Mouse (Mus musculus) kidney, embryonic 16.5 days (tissue): ENCODE data around the gene Mlec. TPM values are rescaled to one million over a fixed set of nuclear protein-coding genes. Genes with fewer than 3 reads are reported as not detected.
"Not testable (repeated sequence)": the region's sequence is repeated elsewhere in the genome, so short reads cannot be mapped to it uniquely, and the experiment has no call there.

Experiments
- ATAC-seq: fragments of 200-750 bp; cut with Nextera tagmentation; 2 replicates; pipeline ENCODE4 v1.8.0; 2017; ENCODE audit warnings: moderate TSS enrichment; ENCODE audit not compliant: low FRiP score, low TSS enrichment
- H3K27ac ChIP-seq: fragments of 300-500 bp; sonication (generic); 2 replicates; pipeline ENCODE4 v1.5.1; 2014; ENCODE audit warnings: low read length
- H3K27me3 ChIP-seq: fragments of 300-500 bp; sonication (generic); 2 replicates; pipeline ENCODE4 v1.6.1; 2014; ENCODE audit warnings: low read length, control low read depth, mixed read lengths; ENCODE audit not compliant: insufficient read depth
- H3K36me3 ChIP-seq: fragments of 300-500 bp; sonication (generic); 2 replicates; pipeline ENCODE4 v1.6.1; 2014; ENCODE audit warnings: low read length, control low read depth, mixed read lengths; ENCODE audit not compliant: insufficient read depth
- H3K4me1 ChIP-seq: fragments of 300-500 bp; sonication (generic); 2 replicates; pipeline ENCODE4 v1.6.1; 2014; ENCODE audit warnings: low read length, control low read depth, mixed read lengths; ENCODE audit not compliant: insufficient read depth
- H3K4me2 ChIP-seq: fragments of 300-500 bp; sonication (generic); replicated peaks from 2 replicates; pipeline ENCODE4 v1.6.1; 2014; ENCODE audit warnings: low read depth, low read length
- H3K4me3 ChIP-seq: fragments of 300-500 bp; sonication (generic); 2 replicates; pipeline ENCODE4 v1.5.1; 2014; ENCODE audit warnings: mild to moderate bottlenecking, low read length
- H3K9ac ChIP-seq: fragments of 300-500 bp; sonication (generic); replicated peaks from 2 replicates; pipeline ENCODE4 v1.6.1; 2014; ENCODE audit warnings: low read length
- H3K9me3 ChIP-seq: fragments of 300-500 bp; sonication (generic); 2 replicates; pipeline ENCODE4 v1.6.1; 2016; ENCODE audit warnings: low read length, control low read depth
- WGBS: fragments of 180-500 bp; shearing (Covaris S2); extraction: QIAGEN DNeasy Blood & Tissue Kit; methylation state at CpG from one replicate; pipeline ENCODE4 v1.1.7; 2014; 5-methylcytosine and 5-hydroxymethylcytosine counted together
- polyA plus RNA-seq: library from polyadenylated mRNA; unstranded; fragments of >200 nt; fragmentation: Nextera tagmentation; extraction: Ambion mirVana; gene quantifications from 2 replicates; pipeline ENCODE4 v1.2.1, GENCODE M21; 2015

Mlec gene
- polyA plus RNA-seq, 1 experiment from 2014 or later: 85.0 TPM

DNA sequence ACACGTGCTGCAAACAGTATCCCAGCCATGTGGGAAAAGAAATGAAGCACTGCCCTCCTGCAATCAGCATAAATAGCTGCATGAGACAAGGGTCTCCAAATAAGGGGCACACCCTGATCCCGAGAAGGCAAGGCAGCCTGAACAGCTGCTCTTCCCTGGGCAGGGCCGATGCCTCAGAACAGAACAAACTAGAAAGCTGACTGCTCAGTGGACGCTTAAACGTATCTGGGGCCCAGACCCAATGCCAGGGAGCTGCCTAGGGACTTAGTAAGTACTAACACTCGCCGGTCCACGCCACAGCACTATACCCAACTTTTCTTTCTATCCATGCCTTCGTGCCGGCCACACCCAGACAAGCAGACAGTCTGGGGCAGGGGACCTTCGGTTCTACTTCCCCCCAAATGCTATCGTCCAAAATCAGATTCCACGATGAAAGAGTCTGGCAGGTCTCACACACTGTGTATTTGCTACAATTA, 2.8 kb downstream of the Mlec start:
- Histone ChIP-seq H3K27me3 (no peaks in the 10 kb centered on the region), H3K4me3 (peak overlapping the region; percentile 83), H3K27ac (peak overlapping the region; percentile 51), H3K36me3 (peaks cover 8% of the 10 kb centered on the region), H3K4me2 (peak overlapping the region; percentile 91), H3K4me1 (peaks cover 74% of the 10 kb centered on the region), H3K9ac (peak overlapping the region; percentile 96), H3K9me3 (no peaks in the 10 kb centered on the region)
- no peak for ATAC-seq
- WGBS: 57% methylated on average over 13 of the region's 13 CpGs

DNA sequence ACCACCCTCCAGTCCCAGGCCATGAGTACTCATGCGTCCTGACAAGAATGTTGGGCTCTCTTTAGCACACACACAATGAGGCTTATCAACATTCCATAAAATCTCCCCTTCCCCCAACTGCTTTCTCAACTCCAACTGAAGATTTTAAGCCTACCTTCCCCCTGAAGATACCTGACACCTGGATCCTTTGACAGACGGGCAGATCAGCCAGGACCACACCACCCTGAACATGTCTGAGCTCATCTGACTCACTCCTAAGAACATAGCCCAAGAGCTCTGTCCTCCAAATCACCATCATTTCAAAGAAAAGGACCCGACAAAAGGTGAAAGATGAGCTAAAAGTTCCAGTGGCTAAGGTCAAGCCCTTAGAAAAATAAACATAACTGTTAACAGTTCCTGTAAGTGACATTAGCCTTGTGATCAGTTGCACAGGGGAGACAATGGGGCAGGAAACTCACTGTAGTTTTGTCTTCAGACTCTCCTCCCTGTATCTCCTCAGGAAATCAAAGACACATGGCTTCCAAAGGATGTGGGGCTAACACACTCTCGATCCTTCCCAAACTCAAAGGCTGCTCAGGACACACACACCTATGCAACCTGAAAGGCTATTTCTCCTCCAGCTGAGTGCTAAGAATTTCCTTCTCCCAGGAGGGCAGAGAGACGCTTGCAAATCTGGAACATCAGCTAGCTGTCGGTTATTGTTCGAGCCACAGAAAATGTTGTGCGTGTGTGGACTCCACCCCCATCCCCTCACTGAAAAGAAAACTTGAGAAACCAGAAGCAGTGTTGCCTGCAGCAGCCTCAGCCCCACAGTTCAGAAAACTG, 5.6 kb downstream of the Mlec start:
- H3K4me2 ChIP-seq: peak overlapping the region; percentile 28; the same call in 1 of the 2 replicates
- no peaks in the 10 kb centered on the region for H3K27me3 ChIP-seq
- ATAC-seq: no peak
- 17% methylated on average over 8 of the region's 8 CpGs for WGBS
- H3K9ac ChIP-seq: peak overlapping the region; percentile 33
- peaks cover 72% of the 10 kb centered on the region for H3K4me1 ChIP-seq
- peak overlapping the region; percentile 78 for H3K27ac ChIP-seq
- H3K36me3 ChIP-seq: peaks cover 35% of the 10 kb centered on the region
- H3K4me3 ChIP-seq: 0 out of 2 replicates have a peak overlapping the region, but pooled peaks have one; percentile 8
- H3K9me3 ChIP-seq: 0 out of 2 replicates have a peak, but pooled peaks cover 3% of the 10 kb centered on the region

DNA sequence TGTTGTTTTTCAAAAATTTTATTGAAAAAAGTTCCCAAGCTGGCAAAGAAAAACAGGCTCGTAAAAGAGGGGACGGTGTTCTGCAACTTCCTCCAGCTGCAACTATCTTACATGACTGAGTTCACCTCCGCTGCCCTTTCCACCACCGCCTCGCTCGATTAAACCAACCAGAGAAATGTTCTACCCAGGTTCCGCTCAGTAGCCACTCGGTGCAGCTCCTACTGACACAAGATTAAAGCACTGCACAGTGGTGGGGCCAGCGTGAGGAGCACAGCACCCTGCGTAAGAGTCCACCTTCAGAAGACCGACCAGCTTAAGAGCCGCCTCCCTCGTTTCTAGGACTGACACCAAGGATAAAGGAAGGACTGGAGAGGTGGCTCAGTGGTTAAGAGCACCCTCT, 6.5 kb downstream of the Mlec start:
- Histone ChIP-seq H3K27me3 (no peaks in the 10 kb centered on the region), H3K9me3 (0 out of 2 replicates have a peak, but pooled peaks cover 3% of the 10 kb centered on the region), H3K36me3 (peaks cover 44% of the 10 kb centered on the region), H3K27ac (peak overlapping the region; percentile 78), H3K4me2 (peak overlapping the region; percentile 19; the same call in 1 of the 2 replicates), H3K9ac (no peak overlapping the region), H3K4me3 (no peak overlapping the region; the same call in 1 of the 2 replicates), H3K4me1 (peaks cover 72% of the 10 kb centered on the region)
- ATAC-seq: peak; percentile 76
- 37% methylated on average over 13 of the region's 13 CpGs for WGBS

- no peaks in the 10 kb centered on the region for H3K27me3 ChIP-seq
- peak overlapping the region; percentile 19; the same call in 1 of the 2 replicates for H3K4me2 ChIP-seq
- H3K4me1 ChIP-seq: peaks cover 71% of the 10 kb centered on the region
- peak overlapping the region; percentile 78 for H3K27ac ChIP-seq
- ATAC-seq: no peak
- 37% methylated on average over 5 of the region's 5 CpGs for WGBS
- no peak overlapping the region for H3K4me3 ChIP-seq
- 0 out of 2 replicates have a peak, but pooled peaks cover 3% of the 10 kb centered on the region for H3K9me3 ChIP-seq
- H3K9ac ChIP-seq: no peak overlapping the region; the same call in 1 of the 2 replicates
- peaks cover 48% of the 10 kb centered on the region for H3K36me3 ChIP-seq
These were observed 7.0 kb downstream of the Mlec start for GRCm38 (mm10) chr5:115150991-115151390.

- 87% methylated on average over 14 of the region's 14 CpGs for WGBS
- Histone ChIP-seq H3K4me1 (peaks cover 60% of the 10 kb centered on the region), H3K36me3 (peaks cover 53% of the 10 kb centered on the region), H3K4me3 (no peak overlapping the region), H3K27me3 (no peaks in the 10 kb centered on the region), H3K27ac (no peak overlapping the region; the same call in 1 of the 2 replicates), H3K9ac (no peak overlapping the region), H3K9me3 (0 out of 2 replicates have a peak, but pooled peaks cover 3% of the 10 kb centered on the region), H3K4me2 (no peak overlapping the region)
- no peak for ATAC-seq
These were observed 8.1 kb downstream of the Mlec start for GRCm38 (mm10) chr5:115149675-115150459.

DNA sequence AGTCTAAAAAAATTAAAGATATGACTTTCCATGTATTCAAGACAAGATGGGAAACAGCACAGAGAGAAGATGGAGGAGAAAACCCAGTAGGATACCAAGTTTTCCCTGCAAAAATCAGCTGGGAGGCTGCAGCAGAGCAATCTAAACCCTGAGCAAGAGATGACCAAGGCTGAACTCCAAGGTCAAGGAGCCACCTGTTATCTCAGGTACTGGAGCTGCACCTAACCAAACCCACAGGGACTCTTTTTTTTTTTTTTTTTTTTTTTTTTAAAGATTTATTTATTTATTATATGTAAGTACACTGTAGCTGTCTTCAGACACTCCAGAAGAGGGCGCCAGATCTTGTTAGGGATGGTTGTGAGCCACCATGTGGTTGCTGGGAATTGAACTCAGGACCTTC, 9.1 kb downstream of the Mlec start:
- not testable (repeated sequence) for H3K27me3 ChIP-seq, H3K27ac ChIP-seq, ATAC-seq, H3K9me3 ChIP-seq, H3K4me3 ChIP-seq, H3K4me2 ChIP-seq, H3K9ac ChIP-seq
- peaks cover 56% of the 10 kb centered on the region for H3K36me3 ChIP-seq
- WGBS: no CpG with 5 or more reads among the region's 1 CpGs
- peaks cover 54% of the 10 kb centered on the region for H3K4me1 ChIP-seq

DNA sequence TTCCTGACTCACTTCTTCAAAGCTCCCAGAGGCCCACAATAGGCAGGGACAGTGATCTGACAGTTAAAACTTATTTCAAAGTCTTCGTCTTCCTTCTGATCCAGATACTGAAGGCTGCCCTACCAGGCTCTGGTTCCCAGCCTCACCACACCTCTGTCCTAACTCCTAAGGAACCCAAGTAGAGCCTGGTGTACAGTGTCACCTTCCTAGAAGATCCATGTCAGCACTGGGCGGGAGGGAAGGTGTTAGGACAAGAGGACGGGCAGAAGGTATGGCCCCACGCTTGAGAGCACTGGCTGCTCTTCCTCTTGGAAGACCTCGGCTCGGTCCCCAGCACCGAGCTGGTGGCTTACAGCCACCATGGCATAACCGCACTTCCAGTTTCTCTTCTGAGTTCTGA, 9.6 kb downstream of the Mlec start:
- H3K4me2 ChIP-seq: no peak overlapping the region
- H3K9me3 ChIP-seq: 0 out of 2 replicates have a peak, but pooled peaks cover 3% of the 10 kb centered on the region
- H3K4me1 ChIP-seq: peaks cover 49% of the 10 kb centered on the region
- H3K4me3 ChIP-seq: no peak overlapping the region
- H3K27ac ChIP-seq: no peak overlapping the region
- H3K27me3 ChIP-seq: no peaks in the 10 kb centered on the region
- ATAC-seq: no peak
- H3K9ac ChIP-seq: no peak overlapping the region
- WGBS: 88% methylated on average over 8 of the region's 8 CpGs
- H3K36me3 ChIP-seq: peaks cover 56% of the 10 kb centered on the region

GRCm38 (mm10) chr5:115147388-115147787, 10.6 kb downstream of the Mlec start:
- Histone ChIP-seq H3K4me2 (no peak overlapping the region), H3K36me3 (peaks cover 56% of the 10 kb centered on the region), H3K9me3 (0 out of 2 replicates have a peak, but pooled peaks cover 3% of the 10 kb centered on the region), H3K27me3 (no peaks in the 10 kb centered on the region), H3K9ac (no peak overlapping the region), H3K27ac (no peak overlapping the region), H3K4me3 (no peak overlapping the region), H3K4me1 (peaks cover 40% of the 10 kb centered on the region)
- ATAC-seq: no peak
- 69% methylated on average over 3 of the region's 3 CpGs for WGBS

GRCm38 (mm10) chr5:115146747-115147130, 11.2 kb downstream of the Mlec start:
- H3K4me2 ChIP-seq: no peak overlapping the region

More at GRCm38 (mm10) chr5:115146747-115147130, 11.2 kb downstream of the Mlec start:
- peaks cover 33% of the 10 kb centered on the region for H3K4me1 ChIP-seq
- ATAC-seq: no peak
- H3K36me3 ChIP-seq: peaks cover 56% of the 10 kb centered on the region
- H3K9ac ChIP-seq: no peak overlapping the region
- no peak overlapping the region for H3K4me3 ChIP-seq
- no peaks in the 10 kb centered on the region for H3K27me3 ChIP-seq
- H3K27ac ChIP-seq: no peak overlapping the region
- 0 out of 2 replicates have a peak, but pooled peaks cover 3% of the 10 kb centered on the region for H3K9me3 ChIP-seq
